Mouse (Mus musculus): Measurements from ENCODE around the gene Zfp69. TPM values are rescaled to one million over a fixed set of nuclear protein-coding genes. Genes with fewer than 3 reads are reported as not detected.

The Zfp69 gene
- polyA plus RNA-seq, 1 experiment from 2014 or later, result 11.9 TPM

DNA sequence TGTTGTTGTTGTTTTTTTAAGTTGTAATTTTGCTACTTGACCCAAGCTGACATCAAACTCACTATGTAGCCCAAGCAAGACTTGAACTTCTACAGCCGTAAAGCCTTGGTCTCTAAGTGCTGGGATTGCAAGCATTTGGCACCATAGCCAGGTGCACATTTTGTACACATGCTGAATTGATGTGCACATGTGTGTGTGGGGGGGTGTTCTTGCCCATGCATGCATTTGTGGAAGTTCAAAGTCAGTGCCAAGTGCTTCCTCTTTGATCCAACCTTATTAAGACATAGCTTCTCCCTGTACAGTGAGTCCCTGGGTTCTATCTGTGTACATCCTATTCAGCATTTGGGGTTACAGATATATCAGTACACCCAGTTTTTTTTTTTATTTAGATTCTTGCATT, 4.1 kb upstream of the Zfp69 start:
- Histone ChIP-seq H3K4me1 (peaks cover 8% of the 10 kb centered on the region; the same call in 1 of the 2 replicates), H3K36me3 (no peaks in the 10 kb centered on the region), H3K27ac (no peak overlapping the region), H3K27me3 (ENCODE audit: low read depth, poor library complexity, severe bottlenecking) (no peaks in the 10 kb centered on the region), H3K4me3 (no peak overlapping the region), H3K9me3 (replicated peaks) (no peaks in the 10 kb centered on the region)
- no peak for DNase-seq (ENCODE audit: low spot score)
- whole genome bisulfite sequencing, result 91% methylated on average over 1 of the region's 1 CpGs

DNA sequence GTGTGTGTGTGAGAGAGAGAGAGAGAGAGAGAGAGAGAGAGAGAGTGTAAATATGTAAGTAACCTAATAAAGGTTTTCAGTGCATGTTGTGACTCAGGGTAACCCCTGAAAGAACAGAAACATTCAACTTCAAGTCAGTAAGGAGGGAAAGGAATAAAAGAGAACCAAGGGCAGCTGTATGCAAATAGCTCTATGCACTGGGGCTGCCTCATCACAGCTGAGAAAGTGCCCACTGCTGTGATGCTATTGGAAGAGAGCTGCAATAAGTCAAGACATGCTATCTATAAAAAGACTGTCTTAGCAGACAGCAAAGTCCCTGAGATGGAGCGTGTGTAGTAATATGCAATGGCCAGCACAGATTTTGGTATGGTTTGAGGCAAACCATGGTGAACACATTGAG, 2.2 kb upstream of the Zfp69 start:
- H3K27me3 ChIP-seq (ENCODE audit: low read depth, poor library complexity, severe bottlenecking), result no peaks in the 10 kb centered on the region
- no peak overlapping the region for H3K4me3 ChIP-seq
- no peaks in the 10 kb centered on the region for H3K9me3 ChIP-seq (replicated peaks)
- H3K36me3 ChIP-seq, result no peaks in the 10 kb centered on the region
- H3K4me1 ChIP-seq, result peaks cover 21% of the 10 kb centered on the region
- no peak for DNase-seq (ENCODE audit: low spot score)
- 93% methylated on average over 1 of the region's 1 CpGs for WGBS
- H3K27ac ChIP-seq, result no peak overlapping the region

DNA sequence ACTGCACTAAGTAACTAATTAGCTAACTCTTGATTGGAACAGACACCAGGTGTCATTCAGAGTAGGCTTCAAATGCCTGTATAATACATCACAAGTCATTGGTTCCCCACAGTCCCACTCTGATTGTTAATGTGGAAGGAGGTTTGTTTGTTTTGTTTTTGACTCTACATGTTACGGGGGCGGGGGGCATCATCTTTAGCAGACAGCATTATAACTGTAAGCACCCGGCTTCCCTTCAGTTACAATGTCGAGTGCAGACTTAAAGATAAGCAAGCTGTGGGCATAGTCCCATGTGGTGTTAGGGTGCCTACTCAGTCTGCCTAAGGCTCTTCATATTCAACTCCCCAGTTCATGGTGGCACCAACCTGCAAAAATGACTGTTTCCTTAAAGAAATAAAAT, 1.5 kb upstream of the Zfp69 start:
- Histone ChIP-seq H3K9me3 (replicated peaks) (no peaks in the 10 kb centered on the region), H3K27me3 (ENCODE audit: low read depth, poor library complexity, severe bottlenecking) (no peaks in the 10 kb centered on the region), H3K36me3 (no peaks in the 10 kb centered on the region), H3K27ac (no peak overlapping the region), H3K4me3 (no peak overlapping the region), H3K4me1 (peaks cover 21% of the 10 kb centered on the region)
- 81% methylated on average over 4 of the region's 4 CpGs for WGBS
- DNase-seq (ENCODE audit: low spot score), result no peak

DNA sequence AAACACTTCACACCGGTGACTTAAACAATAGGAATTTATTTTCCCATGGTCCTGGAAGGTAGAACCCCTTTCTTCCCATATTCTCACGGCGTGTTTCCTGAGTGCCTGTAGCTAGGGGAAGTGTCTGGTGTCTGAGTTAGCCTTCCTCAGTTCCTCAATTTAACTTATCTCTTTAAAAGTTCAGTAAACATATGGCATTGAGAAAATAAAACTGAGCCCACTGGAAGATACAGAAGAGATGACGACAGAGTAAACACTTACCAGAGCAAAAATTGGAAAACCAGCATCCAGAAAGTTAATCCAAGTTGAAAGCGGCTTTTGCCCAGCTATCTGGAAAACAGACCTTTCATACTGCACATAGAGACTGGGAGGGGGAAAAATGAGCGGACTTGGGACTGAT, 664 bp upstream of the Zfp69 start:
- Histone ChIP-seq H3K27ac (peak overlapping the region; percentile 94), H3K4me1 (peaks cover 21% of the 10 kb centered on the region), H3K4me3 (peak overlapping the region; percentile 94), H3K27me3 (ENCODE audit: low read depth, poor library complexity, severe bottlenecking) (no peaks in the 10 kb centered on the region), H3K9me3 (replicated peaks) (no peaks in the 10 kb centered on the region), H3K36me3 (peaks cover 4% of the 10 kb centered on the region)
- DNase-seq (ENCODE audit: low spot score), result no peak
- WGBS, result 68% methylated on average over 6 of the region's 6 CpGs

DNA sequence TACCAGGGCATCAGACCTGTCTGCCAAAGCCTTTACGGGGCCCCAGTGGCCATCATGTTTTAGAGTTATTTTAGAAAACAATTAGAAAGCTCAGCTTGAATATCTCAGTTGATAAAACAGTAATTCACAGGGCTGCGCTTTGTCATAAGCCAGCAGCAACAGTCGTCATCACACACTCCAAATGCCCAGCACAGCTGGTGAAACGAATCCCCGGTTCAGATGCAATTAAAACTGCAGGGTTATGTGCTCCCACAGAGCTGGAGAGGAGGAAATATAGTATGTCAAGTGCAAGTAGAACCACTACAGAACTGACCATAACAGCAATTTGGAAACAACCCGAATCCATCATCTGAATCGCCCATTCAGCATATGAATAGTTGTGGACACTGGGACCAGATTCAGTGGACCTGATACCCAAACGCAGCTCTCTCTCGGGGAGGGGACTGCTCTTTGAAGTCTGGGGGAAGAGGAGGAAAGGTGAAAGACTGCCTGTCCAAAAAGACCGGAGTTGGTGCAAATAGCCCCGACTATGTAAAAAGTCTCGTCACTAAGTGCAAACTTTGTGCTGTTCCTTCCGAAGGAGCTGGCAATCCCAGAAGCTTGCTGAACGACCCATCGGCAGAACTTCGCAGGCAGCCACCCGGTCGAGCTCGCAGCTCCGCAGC, 604 bp downstream of the Zfp69 start:
- no peak for DNase-seq (ENCODE audit: low spot score)
- Histone ChIP-seq H3K27ac (peak overlapping the region; percentile 94), H3K4me1 (peaks cover 21% of the 10 kb centered on the region), H3K9me3 (replicated peaks) (no peaks in the 10 kb centered on the region), H3K27me3 (ENCODE audit: low read depth, poor library complexity, severe bottlenecking) (no peaks in the 10 kb centered on the region), H3K4me3 (peak overlapping the region; percentile 94), H3K36me3 (peaks cover 16% of the 10 kb centered on the region)
- WGBS, result 9% methylated on average over 20 of the region's 20 CpGs

DNA sequence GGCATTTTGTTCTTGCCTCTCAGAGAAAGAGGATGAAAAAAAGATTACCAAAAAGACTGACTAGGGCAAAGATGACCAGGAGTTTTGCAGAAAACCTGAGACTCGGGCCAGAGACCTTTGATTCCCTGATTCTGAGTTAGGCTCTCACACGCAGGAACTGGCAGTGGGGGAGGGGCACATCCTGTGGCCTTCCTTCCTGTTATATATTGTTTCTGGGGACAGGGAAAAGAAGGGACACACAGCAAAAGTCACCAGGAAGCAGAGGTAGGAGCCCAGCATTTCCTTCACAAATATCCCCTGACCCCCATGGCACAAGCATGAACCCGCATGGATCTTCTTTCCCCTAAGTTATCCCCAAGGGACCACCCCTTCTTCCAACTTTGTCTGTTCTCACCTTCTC, 2.6 kb downstream of the Zfp69 start:
- DNase-seq (ENCODE audit: low spot score), result peak; percentile 41
- H3K4me3 ChIP-seq, result peak overlapping the region; percentile 5; the same call in 1 of the 2 replicates
- peaks cover 35% of the 10 kb centered on the region for H3K36me3 ChIP-seq
- peak overlapping the region; percentile 42; the same call in 1 of the 2 replicates for H3K27ac ChIP-seq
- H3K27me3 ChIP-seq (ENCODE audit: low read depth, poor library complexity, severe bottlenecking), result no peaks in the 10 kb centered on the region
- H3K9me3 ChIP-seq (replicated peaks), result no peaks in the 10 kb centered on the region
- H3K4me1 ChIP-seq, result peaks cover 21% of the 10 kb centered on the region
- WGBS, result 66% methylated on average over 3 of the region's 3 CpGs

DNA sequence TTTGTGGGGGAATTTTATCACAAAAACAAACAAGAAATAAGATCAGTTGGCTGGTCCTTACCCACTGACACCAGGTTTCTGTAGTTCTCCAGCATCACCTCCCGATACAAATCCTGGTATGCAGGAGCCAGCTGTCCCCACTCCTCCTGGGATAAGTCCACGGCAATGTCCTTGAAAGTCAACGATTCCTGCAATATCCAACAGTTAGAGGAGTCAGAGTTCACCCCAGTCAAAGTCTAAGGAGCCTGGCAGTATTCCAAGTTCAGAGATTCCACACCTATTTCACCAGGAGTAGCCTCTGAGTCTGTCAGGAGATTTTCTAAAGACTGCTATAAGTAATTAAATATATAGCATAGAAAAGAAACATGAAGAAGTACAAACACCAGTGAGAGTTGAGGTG, 16.5 kb downstream of the Zfp69 start:
- Histone ChIP-seq H3K4me1 (no peaks in the 10 kb centered on the region), H3K4me3 (no peak overlapping the region), H3K9me3 (replicated peaks) (no peaks in the 10 kb centered on the region), H3K36me3 (peaks cover 32% of the 10 kb centered on the region), H3K27ac (no peak overlapping the region), H3K27me3 (ENCODE audit: low read depth, poor library complexity, severe bottlenecking) (no peaks in the 10 kb centered on the region)
- 90% methylated on average over 3 of the region's 3 CpGs for WGBS
- no peak for DNase-seq (ENCODE audit: low spot score)

DNA sequence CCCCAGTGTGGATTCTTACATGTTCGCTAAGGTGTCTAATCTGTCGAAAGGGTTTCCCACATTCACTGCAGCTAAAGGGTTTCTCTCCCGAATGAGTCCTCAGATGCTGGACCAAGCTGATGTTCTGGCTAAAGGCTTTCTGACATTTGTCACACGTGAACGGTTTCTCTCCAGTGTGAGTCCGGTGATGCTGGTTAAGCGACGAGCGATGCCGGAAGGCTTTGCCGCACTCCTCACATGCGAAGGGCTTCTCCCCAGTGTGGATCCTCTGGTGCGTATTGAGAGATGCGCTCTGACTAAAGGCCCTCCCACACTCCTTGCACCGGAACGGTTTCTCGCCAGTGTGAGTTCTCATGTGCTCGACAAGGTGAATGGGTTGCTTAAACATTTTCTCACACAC, 20.8 kb downstream of the Zfp69 start:
- Histone ChIP-seq H3K9me3 (replicated peaks) (0 out of 2 replicates have a peak, but pooled peaks cover 1% of the 10 kb centered on the region), H3K4me3 (no peak overlapping the region), H3K27me3 (ENCODE audit: low read depth, poor library complexity, severe bottlenecking) (no peaks in the 10 kb centered on the region), H3K27ac (no peak overlapping the region), H3K4me1 (no peaks in the 10 kb centered on the region), H3K36me3 (peaks cover 30% of the 10 kb centered on the region)
- 93% methylated on average over 18 of the region's 18 CpGs for WGBS
- DNase-seq (ENCODE audit: low spot score), result no peak

DNA sequence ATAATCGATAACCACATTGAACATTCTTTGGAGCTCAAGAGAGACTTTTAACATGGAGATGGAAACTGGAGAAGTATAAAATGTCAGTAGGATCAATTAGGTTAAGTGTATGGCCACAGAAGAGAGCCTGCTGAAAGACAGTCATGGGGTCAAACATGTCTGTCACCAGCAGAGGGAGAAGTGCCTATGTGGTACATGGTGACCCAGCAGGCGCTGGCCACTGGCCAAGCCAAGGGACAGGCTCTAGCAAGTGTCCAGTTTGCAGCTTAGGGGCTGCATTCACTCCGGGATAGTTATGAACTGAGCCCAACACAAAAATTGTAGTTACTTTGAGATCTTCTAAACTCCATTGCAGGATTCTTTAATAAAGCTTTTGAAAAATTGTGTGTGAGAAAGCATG, 22.8 kb downstream of the Zfp69 start:
- peaks cover 17% of the 10 kb centered on the region for H3K36me3 ChIP-seq
- H3K4me3 ChIP-seq, result no peak overlapping the region
- H3K27me3 ChIP-seq (ENCODE audit: low read depth, poor library complexity, severe bottlenecking), result no peaks in the 10 kb centered on the region
- no peak for DNase-seq (ENCODE audit: low spot score)
- 0 out of 2 replicates have a peak, but pooled peaks cover 1% of the 10 kb centered on the region for H3K9me3 ChIP-seq (replicated peaks)
- H3K4me1 ChIP-seq, result peaks cover 4% of the 10 kb centered on the region
- WGBS, result 77% methylated on average over 3 of the region's 3 CpGs
- H3K27ac ChIP-seq, result no peak overlapping the region

DNA sequence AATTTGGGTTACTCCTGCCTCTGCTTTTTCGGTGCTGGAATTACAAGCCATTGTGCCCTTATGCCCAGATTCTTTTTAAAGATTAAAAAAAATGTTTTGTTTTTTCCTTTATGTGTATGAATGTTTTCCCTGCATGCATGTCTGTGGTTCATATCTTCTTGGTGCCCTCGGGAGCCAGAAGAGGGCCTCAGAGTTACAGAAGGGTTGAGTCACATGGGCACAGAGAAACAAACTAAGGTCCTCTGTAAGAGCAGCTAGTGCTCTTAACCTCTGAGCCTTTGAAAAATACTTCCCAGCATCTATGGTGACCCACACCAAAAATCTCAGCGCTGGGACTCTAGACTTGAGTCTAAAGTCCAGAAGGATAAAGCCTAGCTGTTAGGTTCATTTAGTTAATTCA, 26.1 kb downstream of the Zfp69 start:
- DNase-seq (ENCODE audit: low spot score), result no peak
- peaks cover 4% of the 10 kb centered on the region for H3K4me1 ChIP-seq
- no peaks in the 10 kb centered on the region for H3K27me3 ChIP-seq (ENCODE audit: low read depth, poor library complexity, severe bottlenecking)
- 19% methylated on average over 3 of the region's 3 CpGs for WGBS
- H3K9me3 ChIP-seq (replicated peaks), result peaks cover 1% of the 10 kb centered on the region; the same call in 1 of the 2 replicates
- peak overlapping the region; percentile 65 for H3K4me3 ChIP-seq
- peak overlapping the region; percentile 89 for H3K27ac ChIP-seq
- peaks cover 32% of the 10 kb centered on the region for H3K36me3 ChIP-seq

DNA sequence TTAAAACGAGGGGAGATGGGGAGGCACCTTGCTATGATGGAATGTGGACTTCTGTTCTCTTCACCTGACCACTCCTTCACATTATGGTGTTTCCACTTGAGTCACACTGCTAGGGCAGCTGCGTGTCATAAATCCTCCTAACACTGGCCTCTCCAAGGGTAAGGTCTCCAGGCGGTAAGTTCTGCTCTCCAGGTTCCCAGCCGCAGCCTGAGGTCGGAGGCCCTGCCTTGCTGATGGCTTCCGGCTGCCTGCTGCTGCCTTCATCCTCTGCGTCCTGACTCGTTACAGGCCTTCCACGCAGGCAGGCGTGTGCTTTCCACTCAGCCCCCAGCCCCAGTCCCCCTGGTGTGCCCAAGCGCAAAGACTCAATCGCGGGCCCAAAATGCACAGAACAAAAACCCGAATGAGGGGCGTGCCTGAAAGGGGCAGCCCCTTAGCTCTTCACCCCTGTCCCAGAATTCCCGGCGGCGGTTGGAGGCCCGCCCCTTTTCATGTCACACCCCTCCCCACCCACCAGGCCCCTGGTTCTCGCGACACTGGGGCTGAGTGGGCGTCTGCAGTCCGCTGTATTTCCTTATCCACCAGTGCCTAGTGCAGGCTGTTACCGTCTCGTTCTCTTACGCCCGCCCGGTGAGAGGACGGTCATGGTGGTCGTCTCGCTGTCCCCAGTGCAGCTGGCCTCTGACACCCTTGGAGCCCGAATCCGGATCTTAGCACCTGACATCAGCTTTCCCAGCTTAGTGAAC, 26.8 kb downstream of the Zfp69 start, which contains the start of gene Exo5:
Gene Exo5, minus strand, starts transcription at position 464 of the 746 bp plus-strand sequence.
- peak; percentile 94 for DNase-seq (ENCODE audit: low spot score)
- Histone ChIP-seq H3K27me3 (ENCODE audit: low read depth, poor library complexity, severe bottlenecking) (no peaks in the 10 kb centered on the region), H3K4me1 (peaks cover 4% of the 10 kb centered on the region), H3K36me3 (peaks cover 36% of the 10 kb centered on the region), H3K9me3 (replicated peaks) (peaks cover 1% of the 10 kb centered on the region; the same call in 1 of the 2 replicates), H3K27ac (peak within 1 kb of the TSS; percentile 89), H3K4me3 (peak within 1 kb of the TSS; percentile 65)
- under 1% methylated on average over 33 of the region's 33 CpGs for WGBS

DNA sequence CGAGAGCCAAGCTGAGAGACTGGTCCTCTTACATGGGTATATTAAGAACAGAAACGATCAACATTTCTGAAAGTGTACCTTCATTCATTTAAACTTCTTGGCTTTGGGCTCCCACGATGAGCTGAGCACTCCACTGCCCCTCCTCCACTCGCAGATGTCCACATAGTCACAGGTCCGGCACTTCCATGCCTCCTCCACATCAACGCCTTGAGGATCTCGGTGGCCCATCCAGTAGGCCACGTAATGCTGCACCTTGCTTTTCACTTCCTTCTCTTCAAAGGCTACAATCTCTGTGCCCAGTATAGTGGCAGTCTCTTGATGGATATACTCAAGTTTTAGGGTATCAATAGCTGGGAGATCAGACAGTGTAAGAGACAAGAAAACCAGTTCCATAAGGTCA, 30.0 kb downstream of the Zfp69 start:
- no peaks in the 10 kb centered on the region; the same call in 1 of the 2 replicates for H3K9me3 ChIP-seq (replicated peaks)
- no peak for DNase-seq (ENCODE audit: low spot score)
- H3K4me1 ChIP-seq, result peaks cover 4% of the 10 kb centered on the region
- H3K4me3 ChIP-seq, result no peak overlapping the region
- no peaks in the 10 kb centered on the region for H3K27me3 ChIP-seq (ENCODE audit: low read depth, poor library complexity, severe bottlenecking)
- H3K36me3 ChIP-seq, result peaks cover 41% of the 10 kb centered on the region
- no peak overlapping the region for H3K27ac ChIP-seq
- 97% methylated on average over 8 of the region's 8 CpGs for WGBS

DNA sequence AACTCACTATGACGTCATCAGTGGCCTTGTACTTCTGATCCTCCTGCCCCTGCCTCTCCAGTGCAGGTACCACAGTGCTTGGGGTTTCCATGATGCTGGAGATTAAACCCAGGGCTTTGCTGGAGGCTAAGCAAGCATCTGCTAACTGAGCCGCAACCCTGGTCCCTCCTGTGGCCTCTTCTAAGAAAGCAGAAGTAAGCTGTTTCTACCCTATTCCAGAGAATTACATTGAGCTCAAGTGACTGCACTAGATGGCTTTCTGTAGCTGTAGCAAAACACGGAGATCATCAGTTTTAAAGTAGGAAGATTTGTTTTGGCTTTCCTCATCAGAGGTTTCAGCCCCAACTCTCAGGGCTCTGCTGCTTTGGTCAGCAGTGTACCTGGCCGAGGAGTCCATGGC, 37.0 kb downstream of the Zfp69 start:
- Histone ChIP-seq H3K27ac (no peak overlapping the region), H3K9me3 (replicated peaks) (no peaks in the 10 kb centered on the region), H3K4me1 (peaks cover 6% of the 10 kb centered on the region), H3K4me3 (no peak overlapping the region), H3K27me3 (ENCODE audit: low read depth, poor library complexity, severe bottlenecking) (no peaks in the 10 kb centered on the region), H3K36me3 (peaks cover 3% of the 10 kb centered on the region)
- 76% methylated on average over 4 of the region's 4 CpGs for WGBS
- no peak for DNase-seq (ENCODE audit: low spot score)

Measured in limb, embryonic 10.5 days (tissue).